Mouse (Mus musculus) embryonic fibroblast, embryonic 13.5 days (primary cell): ENCODE data around the gene Cfap299.

Experiments used
- CTCF ChIP-seq: IDR thresholded peaks from 2 replicates; pipeline ENCODE4 v1.5.1; 2011; ENCODE audit warnings: mild to moderate bottlenecking, control low read depth, low read length, moderate library complexity, borderline replicate concordance; ENCODE audit not compliant: insufficient read depth
- POLR2A ChIP-seq: IDR thresholded peaks from 2 replicates; pipeline ENCODE4 v1.6.1; 2011; ENCODE audit warnings: low read depth, mild to moderate bottlenecking, control low read depth, low read length, moderate library complexity

DNA sequence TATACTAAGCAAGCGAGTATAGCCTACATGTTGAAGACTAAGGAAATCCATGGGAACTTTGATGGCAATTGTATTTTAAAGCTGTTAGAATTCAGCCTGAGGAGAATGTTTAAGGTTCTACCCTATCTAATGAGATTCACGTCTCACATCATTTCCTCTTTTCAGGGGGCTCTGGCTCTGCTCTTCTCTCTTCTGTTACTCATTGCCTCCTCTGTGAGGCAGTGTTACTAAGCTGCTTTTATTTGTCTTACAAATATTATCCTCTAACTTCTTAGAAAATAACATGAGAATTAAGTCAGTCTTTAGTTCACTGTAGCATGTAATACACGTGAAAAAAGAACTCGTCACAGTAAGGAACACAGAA lies 246.3 kb downstream of the Cfap299 start:
- TF ChIP-seq CTCF = no peak
- no peak for TF ChIP-seq POLR2A
